Mouse (Mus musculus) C2C12 (cell line): ENCODE measurements at regions not wholly inside any gene's neighbourhood (a gene's known extent, or its start where the extent isn't known, plus 50 kb on each side); places are given as distances from the start of the nearest gene placed in this dataset.

Source experiments
- CEBPB ChIP-seq: IDR thresholded peaks from one replicate; pipeline ENCODE4 v1.6.1; 2011; ENCODE audit warnings: low read depth, mild to moderate bottlenecking, control low read depth, moderate library complexity
- CTCF ChIP-seq: IDR thresholded peaks from one replicate; pipeline ENCODE4 v1.5.1; 2011; ENCODE audit not compliant: control insufficient read depth, insufficient read depth, insufficient read length
- FOSL1 ChIP-seq: IDR thresholded peaks from one replicate; pipeline ENCODE4 v1.8.0; 2011; ENCODE audit warnings: mild to moderate bottlenecking, low read length; ENCODE audit not compliant: poor library complexity, insufficient read depth, severe bottlenecking
- MAX ChIP-seq: IDR thresholded peaks from one replicate; pipeline ENCODE4 v1.6.1; 2011; ENCODE audit warnings: mild to moderate bottlenecking, control low read depth
- MYOD1 ChIP-seq: IDR thresholded peaks from one replicate; pipeline ENCODE4 v1.6.1; 2011; ENCODE audit warnings: low read depth; ENCODE audit not compliant: control insufficient read depth, insufficient read length
- USF1 ChIP-seq: IDR thresholded peaks from one replicate; pipeline ENCODE4 v1.6.1; 2011; ENCODE audit warnings: low read depth, mild to moderate bottlenecking, control low read depth, moderate library complexity

DNA sequence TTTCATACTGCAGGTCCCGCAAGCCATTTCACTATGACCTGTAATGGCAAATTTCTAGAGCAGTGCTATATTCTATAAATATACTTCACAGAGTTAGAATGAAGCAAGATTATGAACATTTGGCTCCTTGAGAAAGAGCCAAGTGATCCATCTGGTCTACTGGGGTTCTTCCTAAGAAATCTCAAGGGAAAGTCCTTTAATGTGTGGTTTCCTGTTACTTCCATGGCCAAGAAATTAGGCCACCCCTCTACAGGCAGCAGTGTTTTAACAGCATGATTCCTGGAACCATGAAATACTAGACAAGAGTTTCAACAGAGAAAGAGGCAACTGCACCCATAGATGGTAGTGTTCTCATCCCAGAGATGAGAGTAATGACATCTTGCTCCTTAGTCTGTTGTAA, 401.7 kb downstream of the Gabrg2 start:
- TF ChIP-seq CTCF (no peak), CEBPB (no peak), MYOD1 (no peak), MAX (no peak), FOSL1 (no peak), USF1 (no peak)
